Mouse (Mus musculus) heart, adult 2 months (tissue): ENCODE measurements around the gene Foxn3. TPM values are rescaled to one million over a fixed set of nuclear protein-coding genes. Genes with fewer than 3 reads are reported as not detected.

Source experiments
- DNase-seq, 2 experiments: peaks; one replicate each; pipeline ENCODE4 v3.0.0; 2021
- H3K27ac ChIP-seq: fragments of 200-600 bp; 2 replicates; pipeline ENCODE4 v1.8.1; 2022
- H3K27me3 ChIP-seq: fragments of 200-500 bp; 2 replicates; pipeline ENCODE4 v1.6.1; 2012; ENCODE audit warnings: mild to moderate bottlenecking, low read length, inconsistent platforms, mixed read lengths; ENCODE audit not compliant: control insufficient read depth, insufficient read depth
- H3K36me3 ChIP-seq: fragments of 200-500 bp; 2 replicates; pipeline ENCODE4 v1.6.1; 2012; ENCODE audit warnings: low read length, inconsistent platforms; ENCODE audit not compliant: control insufficient read depth, insufficient read depth
- H3K4me1 ChIP-seq: fragments of 200-500 bp; 2 replicates; pipeline ENCODE4 v1.6.1; 2011; ENCODE audit warnings: low read length; ENCODE audit not compliant: control insufficient read depth, insufficient read depth
- H3K4me3 ChIP-seq: fragments of 200-600 bp; 2 replicates; pipeline ENCODE4 v1.8.1; 2022
- H3K79me2 ChIP-seq: fragments of 200-500 bp; replicated peaks from 2 replicates; pipeline ENCODE4 v1.6.1; 2012; ENCODE audit warnings: mild to moderate bottlenecking, inconsistent platforms, low read length, moderate library complexity, mixed read lengths; ENCODE audit not compliant: control insufficient read depth, insufficient read depth
- H3K9ac ChIP-seq: fragments of 200-500 bp; 2 replicates; pipeline ENCODE4 v1.6.1; 2012; ENCODE audit warnings: low read depth, mild to moderate bottlenecking, control low read depth, inconsistent platforms, low read length, mixed read lengths
- CTCF ChIP-seq: fragments of 200-600 bp; IDR thresholded peaks from 2 replicates; pipeline ENCODE4 v1.8.1; 2022; ENCODE audit warnings: antibody characterized with exemption, mild to moderate bottlenecking, moderate library complexity
- EP300 ChIP-seq: fragments of 200-500 bp; IDR thresholded peaks from 2 replicates; pipeline ENCODE4 v1.6.1; 2011; ENCODE audit warnings: low read depth, low read length, control low read depth; ENCODE audit not compliant: insufficient read depth
- POLR2A ChIP-seq: fragments of 200-500 bp; IDR thresholded peaks from 2 replicates; pipeline ENCODE4 v1.6.1; 2011; ENCODE audit warnings: mild to moderate bottlenecking, low read depth, low read length, control low read depth; ENCODE audit not compliant: insufficient read depth
- WGBS: fragments of 180-500 bp; shearing (Covaris S2); methylation state at CpG from one replicate; pipeline ENCODE4 v1.1.7; 2018; 5-methylcytosine and 5-hydroxymethylcytosine counted together
- intact Hi-C: fragments of 180-260 bp; cut with DNase I; formaldehyde crosslinking; loops from one replicate; pipeline ENCODE4 v1.15.1; 2025
- polyA plus RNA-seq: library from polyadenylated mRNA; depleted of rRNA; stranded (reverse); fragments of >200 nt; gene quantifications from 2 replicates; pipeline ENCODE4 v1.2.3, GENCODE M21; 2012
- total RNA-seq, 2 experiments: library from RNA; stranded (reverse); gene quantifications; 2 replicates each; pipeline ENCODE4 v1.2.3; 2021

Foxn3 gene
- total and polyA plus RNA-seq, 3 experiments, result 28.1 to 117 (median 106) TPM

GRCm38 (mm10) chr12:99263592-99264335, 299.6 kb downstream of the Foxn3 start:
- Histone ChIP-seq H3K9ac (no peak overlapping the region), H3K79me2 (peaks cover 4% of the 10 kb centered on the region; the same call in 1 of the 2 replicates), H3K27ac (peak overlapping the region; percentile 23; the same call in 1 of the 2 replicates), H3K27me3 (no peaks in the 10 kb centered on the region), H3K4me3 (no peak overlapping the region), H3K4me1 (peaks cover 20% of the 10 kb centered on the region), H3K36me3 (no peaks in the 10 kb centered on the region; the same call in 1 of the 2 replicates)
- TF ChIP-seq EP300 (no peak), POLR2A (no peak), CTCF (no peak)
- intact Hi-C loops, result loop anchor here (5.0 kb wide), 1 partner anchor 46 kb away; no protein-coding TSS in a partner anchor
- 58% methylated on average over 12 of the region's 12 CpGs for WGBS
- no peak for DNase-seq

DNA sequence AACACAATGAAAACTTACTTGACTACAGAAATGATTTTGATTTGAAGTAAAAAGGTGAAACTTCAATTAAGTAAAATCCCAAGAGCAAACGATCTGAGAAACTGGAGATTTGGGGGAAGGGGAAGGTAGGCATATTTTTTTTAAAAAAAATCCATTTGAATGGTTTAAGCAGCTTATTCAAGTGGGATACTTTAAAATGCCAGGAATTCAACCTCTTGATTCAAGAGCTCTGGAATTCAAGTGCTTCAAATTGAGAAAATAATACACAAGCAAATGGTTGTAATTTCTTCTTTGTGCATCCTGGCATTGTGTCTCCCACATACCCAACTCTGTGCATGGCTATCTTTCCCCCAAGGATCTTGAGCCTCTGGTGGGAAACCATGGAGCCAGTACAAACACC, 300.5 kb downstream of the Foxn3 start:
- no peak for DNase-seq
- Histone ChIP-seq H3K9ac (no peak overlapping the region), H3K4me1 (peaks cover 24% of the 10 kb centered on the region), H3K27me3 (no peaks in the 10 kb centered on the region), H3K27ac (no peak overlapping the region), H3K4me3 (no peak overlapping the region), H3K79me2 (peaks cover 4% of the 10 kb centered on the region; the same call in 1 of the 2 replicates), H3K36me3 (peaks cover 2% of the 10 kb centered on the region)
- WGBS, result 82% methylated on average over 1 of the region's 1 CpGs
- intact Hi-C loops, result loop anchor here (5.0 kb wide), 1 partner anchor 46 kb away; no protein-coding TSS in a partner anchor
- TF ChIP-seq CTCF, result no peak
- no peak for TF ChIP-seq POLR2A
- TF ChIP-seq EP300, result no peak

DNA sequence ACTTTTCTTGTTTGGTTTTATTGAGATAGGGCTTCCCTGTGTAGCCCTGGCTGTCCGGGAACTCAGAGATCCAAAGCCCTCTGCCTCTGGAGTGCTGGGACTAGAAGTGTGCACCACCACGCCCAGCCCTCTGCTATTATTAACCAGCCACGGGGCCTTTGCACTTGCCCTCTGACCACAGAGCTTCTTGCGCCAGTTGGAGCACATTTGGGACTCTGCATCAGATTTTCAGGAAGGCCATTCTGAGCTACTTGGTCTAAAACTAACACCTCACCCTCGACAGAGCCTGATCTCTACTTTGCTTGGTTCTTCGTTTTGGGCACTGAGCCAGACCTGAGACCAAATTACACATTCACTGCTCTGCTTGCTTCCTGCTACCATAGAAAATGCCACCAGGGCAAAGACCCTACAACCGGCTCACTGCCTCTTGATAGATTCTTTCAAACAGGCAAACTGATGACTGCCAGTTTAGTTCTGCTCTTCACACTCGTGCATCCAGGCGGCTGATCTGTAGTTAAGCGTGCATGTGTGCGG, 301.2 kb downstream of the Foxn3 start:
- TF ChIP-seq POLR2A (no peak), EP300 (no peak), CTCF (no peak)
- no peak for DNase-seq
- Histone ChIP-seq H3K9ac (no peak overlapping the region), H3K79me2 (peaks cover 4% of the 10 kb centered on the region; the same call in 1 of the 2 replicates), H3K4me3 (no peak overlapping the region), H3K27me3 (no peaks in the 10 kb centered on the region), H3K27ac (no peak overlapping the region), H3K36me3 (peaks cover 2% of the 10 kb centered on the region), H3K4me1 (peaks cover 23% of the 10 kb centered on the region)
- intact Hi-C loops, result loop anchor here (5.0 kb wide), 1 partner anchor 45 kb away; no protein-coding TSS in a partner anchor
- 75% methylated on average over 11 of the region's 11 CpGs for WGBS

DNA sequence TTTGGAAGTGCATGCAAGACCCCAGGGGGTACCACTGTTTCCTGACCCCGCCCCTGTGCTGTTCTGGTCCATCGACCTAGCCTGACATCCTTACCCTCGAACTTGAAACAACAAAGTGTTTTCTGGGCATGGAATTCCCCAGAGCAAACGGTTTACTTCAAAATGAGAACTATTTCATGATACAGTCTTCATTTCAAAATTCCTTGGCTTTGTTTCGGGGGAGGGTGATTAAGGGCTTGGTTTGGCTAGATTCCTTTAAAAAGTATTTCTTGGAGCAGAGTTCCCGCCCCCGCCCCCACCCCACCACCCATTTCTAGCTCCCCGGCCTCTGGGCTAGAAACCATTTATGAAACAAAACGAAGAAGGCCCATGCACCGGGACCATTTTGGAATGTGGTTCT, 303.2 kb downstream of the Foxn3 start:
- DNase-seq, result no peak
- Histone ChIP-seq H3K9ac (no peak overlapping the region), H3K27me3 (no peaks in the 10 kb centered on the region), H3K4me3 (no peak overlapping the region), H3K79me2 (peaks cover 4% of the 10 kb centered on the region; the same call in 1 of the 2 replicates), H3K36me3 (peaks cover 2% of the 10 kb centered on the region), H3K27ac (no peak overlapping the region), H3K4me1 (peaks cover 26% of the 10 kb centered on the region)
- WGBS, result 67% methylated on average over 10 of the region's 10 CpGs
- intact Hi-C loops, result loop anchor here (5.0 kb wide), 1 partner anchor 43 kb away; no protein-coding TSS in a partner anchor
- TF ChIP-seq EP300 (no peak), CTCF (no peak), POLR2A (no peak)

- intact Hi-C loops, result no loop called here
- H3K27me3 ChIP-seq, result no peaks in the 10 kb centered on the region
- no peak overlapping the region for H3K9ac ChIP-seq
- DNase-seq, result no peak
- peaks cover 21% of the 10 kb centered on the region for H3K4me1 ChIP-seq
- H3K4me3 ChIP-seq, result no peak overlapping the region
- WGBS, result 13% methylated on average over 5 of the region's 5 CpGs
- peak overlapping the region; percentile 58 for H3K27ac ChIP-seq
- H3K36me3 ChIP-seq, result peaks cover 2% of the 10 kb centered on the region; the same call in 1 of the 2 replicates
- peaks cover 6% of the 10 kb centered on the region; the same call in 1 of the 2 replicates for H3K79me2 ChIP-seq
- TF ChIP-seq POLR2A, result no peak
- no peak for TF ChIP-seq CTCF
- TF ChIP-seq EP300, result no peak
Observed at GRCm38 (mm10) chr12:99257570-99257969, 305.8 kb downstream of the Foxn3 start.

- Histone ChIP-seq H3K36me3 (peaks cover 2% of the 10 kb centered on the region; the same call in 1 of the 2 replicates), H3K27ac (peak overlapping the region; percentile 58), H3K27me3 (no peaks in the 10 kb centered on the region), H3K4me1 (peaks cover 18% of the 10 kb centered on the region), H3K4me3 (no peak overlapping the region), H3K9ac (no peak overlapping the region), H3K79me2 (peaks cover 6% of the 10 kb centered on the region; the same call in 1 of the 2 replicates)
- WGBS, result 45% methylated on average over 8 of the region's 8 CpGs
- TF ChIP-seq EP300 (0 out of 2 replicates have a peak, but pooled peaks have one; percentile 17), POLR2A (no peak)
- no peak for DNase-seq
- intact Hi-C loops, result no loop called here
Observed at GRCm38 (mm10) chr12:99256997-99257396, 306.4 kb downstream of the Foxn3 start.
